Mouse (Mus musculus): ENCODE measurements at regions not wholly inside any gene's neighbourhood (a gene's known extent, or its start where the extent isn't known, plus 50 kb on each side); places are given as distances from the start of the nearest gene placed in this dataset.

- no peak for DNase-seq
Observed at GRCm38 (mm10) chr10:37314746-37315430, 176.2 kb upstream of the Marcks start.

- no peak for DNase-seq
Observed at GRCm38 (mm10) chr10:37313461-37313860, 174.7 kb upstream of the Marcks start.

GRCm38 (mm10) chr10:37310266-37310945 lies 171.7 kb upstream of the Marcks start:
- DNase-seq = no peak

GRCm38 (mm10) chr10:37304656-37305055 lies 165.9 kb upstream of the Marcks start:
- no peak for DNase-seq

- DNase-seq = no peak
Observed at GRCm38 (mm10) chr10:37300181-37300889, 161.6 kb upstream of the Marcks start.

GRCm38 (mm10) chr10:37298689-37299421 lies 160.1 kb upstream of the Marcks start:
- DNase-seq = no peak

GRCm38 (mm10) chr10:37294231-37294630 lies 155.5 kb upstream of the Marcks start:
- no peak for DNase-seq

- DNase-seq = no peak
Observed at GRCm38 (mm10) chr10:37293292-37293691, 154.6 kb upstream of the Marcks start.

- DNase-seq = no peak
Observed at GRCm38 (mm10) chr10:37291639-37292495, 153.1 kb upstream of the Marcks start.

- DNase-seq = no peak
Observed at GRCm38 (mm10) chr10:37289964-37290704, 151.4 kb upstream of the Marcks start.

GRCm38 (mm10) chr10:37286305-37286704 lies 147.6 kb upstream of the Marcks start:
- no peak for DNase-seq

- DNase-seq = no peak
Observed at GRCm38 (mm10) chr10:37282951-37283350, 144.2 kb upstream of the Marcks start.

GRCm38 (mm10) chr10:37280823-37281222 lies 142.1 kb upstream of the Marcks start:
- no peak for DNase-seq

- no peak for DNase-seq
Observed at GRCm38 (mm10) chr10:37280150-37280820, 141.6 kb upstream of the Marcks start.

- no peak for DNase-seq
Observed at GRCm38 (mm10) chr10:37279316-37279715, 140.6 kb upstream of the Marcks start.

GRCm38 (mm10) chr10:37275857-37276256 lies 137.1 kb upstream of the Marcks start:
- DNase-seq = no peak

GRCm38 (mm10) chr10:37275271-37275670 lies 136.6 kb upstream of the Marcks start:
- DNase-seq = no peak

GRCm38 (mm10) chr10:37271967-37272366 lies 133.2 kb upstream of the Marcks start:
- DNase-seq = no peak

- no peak for DNase-seq
Observed at GRCm38 (mm10) chr10:37270236-37271000, 131.7 kb upstream of the Marcks start.

GRCm38 (mm10) chr10:37266909-37267308 lies 128.2 kb upstream of the Marcks start:
- DNase-seq = no peak
